Mouse (Mus musculus) kidney, adult 18-20 months (tissue): Measurements from ENCODE around the gene Polr2g.

Experiments
- DNase-seq: peaks from one replicate; pipeline ENCODE4 v3.0.0; 2021

The Polr2g gene

GRCm38 (mm10) chr19:8817001-8817400 is 18.6 kb upstream of the Polr2g start:
- DNase-seq, result no peak

GRCm38 (mm10) chr19:8815812-8816211 is 17.4 kb upstream of the Polr2g start:
- no peak for DNase-seq

GRCm38 (mm10) chr19:8806810-8807209 is 8.4 kb upstream of the Polr2g start:
- no peak for DNase-seq

GRCm38 (mm10) chr19:8803879-8804660 is 5.7 kb upstream of the Polr2g start:
- no peak for DNase-seq

- no peak for DNase-seq
Observed at GRCm38 (mm10) chr19:8803204-8803780, 4.9 kb upstream of the Polr2g start.

- DNase-seq, result peak; percentile 93
Observed at GRCm38 (mm10) chr19:8802130-8802821, 3.9 kb upstream of the Polr2g start, which contains the start of gene Zbtb3. TSS of gene Zbtb3 (plus strand) at chr19:8802555.

- DNase-seq, result no peak
Observed at GRCm38 (mm10) chr19:8798947-8799315, 554 bp upstream of the Polr2g start.

- DNase-seq, result no peak
Observed at GRCm38 (mm10) chr19:8790171-8790570, 8.2 kb downstream of the Polr2g start.

- no peak for DNase-seq
Observed at GRCm38 (mm10) chr19:8789171-8789570, 9.2 kb downstream of the Polr2g start.

GRCm38 (mm10) chr19:8788521-8788920 is 9.9 kb downstream of the Polr2g start:
- DNase-seq, result no peak

- peak; percentile 92 for DNase-seq
Observed at GRCm38 (mm10) chr19:8786008-8786781, 12.2 kb downstream of the Polr2g start, which contains the start of gene Taf6l. TSS of gene Taf6l (minus strand) at chr19:8786417.

GRCm38 (mm10) chr19:8774951-8775421 is 23.4 kb downstream of the Polr2g start:
- DNase-seq, result no peak

- DNase-seq, result peak; percentile 98
Observed at GRCm38 (mm10) chr19:8774086-8774835, 24.1 kb downstream of the Polr2g start, which contains the start of gene Tmem179b. TSS of gene Tmem179b (minus strand) at chr19:8774467.

GRCm38 (mm10) chr19:8773409-8773808 is 25.0 kb downstream of the Polr2g start:
- no peak for DNase-seq

GRCm38 (mm10) chr19:8772996-8773395 is 25.4 kb downstream of the Polr2g start:
- no peak for DNase-seq

GRCm38 (mm10) chr19:8770567-8771270 is 27.7 kb downstream of the Polr2g start, which contains the start of gene Tmem223:
TSS of gene Tmem223 (plus strand) at chr19:8770996.
- DNase-seq, result peak; percentile 83

- DNase-seq, result no peak
Observed at GRCm38 (mm10) chr19:8765562-8765961, 32.8 kb downstream of the Polr2g start.

- no peak for DNase-seq
Observed at GRCm38 (mm10) chr19:8763276-8763675, 35.1 kb downstream of the Polr2g start.

GRCm38 (mm10) chr19:8760757-8761156 is 37.6 kb downstream of the Polr2g start:
- DNase-seq, result no peak

GRCm38 (mm10) chr19:8758899-8759298 is 39.5 kb downstream of the Polr2g start:
- DNase-seq, result no peak

GRCm38 (mm10) chr19:8757471-8757998 is 40.8 kb downstream of the Polr2g start:
- DNase-seq, result no peak
